Mouse (Mus musculus) large intestine, adult 2 months (tissue): ENCODE results near the gene Spata32. TPM values are rescaled to one million over a fixed set of nuclear protein-coding genes. Genes with fewer than 3 reads are reported as not detected.
A peak's percentile ranks its signal among the peaks of the same experiment; 100 is the strongest.

Experiments
- DNase-seq: peaks from one replicate; pipeline ENCODE4 v3.0.0-alpha.2; 2012; ENCODE audit warnings: low read depth, low spot score
- WGBS: fragments of 180-500 bp; shearing (Covaris S2); methylation state at CpG from one replicate; pipeline ENCODE4 v1.1.7; 2018; 5-methylcytosine and 5-hydroxymethylcytosine counted together
- polyA plus RNA-seq: library from polyadenylated mRNA; depleted of rRNA; stranded (reverse); fragments of >200 nt; gene quantifications from 2 replicates; pipeline ENCODE4 v1.2.3, GENCODE M21; 2012

Gene Spata32
- polyA plus RNA-seq, 1 experiment = not detected

DNA sequence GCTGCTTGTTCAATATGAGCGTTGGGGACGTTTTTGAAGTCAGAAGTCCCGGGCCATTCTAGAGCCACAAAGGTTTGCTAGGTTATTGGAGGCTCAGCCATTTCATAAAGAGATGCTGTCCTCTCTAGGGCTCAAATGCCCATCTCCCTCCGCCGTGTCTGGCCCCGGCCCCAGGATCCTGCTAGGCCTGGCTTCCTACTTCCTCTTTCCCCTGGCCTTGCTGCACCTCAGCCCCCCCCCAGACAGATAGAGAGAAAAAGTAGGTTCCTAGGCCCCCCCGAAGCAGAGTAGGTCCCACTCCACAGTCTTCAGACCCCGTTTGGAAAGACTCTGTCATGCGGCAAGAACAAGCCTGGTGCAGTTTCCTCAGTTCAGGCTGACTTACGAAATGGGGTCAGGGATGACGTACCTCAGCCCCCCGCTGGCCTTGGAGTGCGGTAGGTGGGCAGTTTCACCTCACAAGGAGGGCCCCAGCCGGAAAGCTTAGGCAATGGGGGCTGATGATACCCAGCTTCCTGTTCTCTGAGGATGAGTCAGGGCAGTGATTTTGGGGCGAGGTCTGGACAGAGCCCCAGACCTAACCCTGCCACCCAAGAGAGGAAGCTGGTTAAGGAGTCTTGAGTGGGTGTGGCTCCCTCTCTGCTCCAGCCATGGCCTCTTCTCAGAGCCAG lies 40.3 kb downstream of the Spata32 start:
- 83% methylated on average over 15 of the region's 15 CpGs for WGBS
- no peak for DNase-seq

DNA sequence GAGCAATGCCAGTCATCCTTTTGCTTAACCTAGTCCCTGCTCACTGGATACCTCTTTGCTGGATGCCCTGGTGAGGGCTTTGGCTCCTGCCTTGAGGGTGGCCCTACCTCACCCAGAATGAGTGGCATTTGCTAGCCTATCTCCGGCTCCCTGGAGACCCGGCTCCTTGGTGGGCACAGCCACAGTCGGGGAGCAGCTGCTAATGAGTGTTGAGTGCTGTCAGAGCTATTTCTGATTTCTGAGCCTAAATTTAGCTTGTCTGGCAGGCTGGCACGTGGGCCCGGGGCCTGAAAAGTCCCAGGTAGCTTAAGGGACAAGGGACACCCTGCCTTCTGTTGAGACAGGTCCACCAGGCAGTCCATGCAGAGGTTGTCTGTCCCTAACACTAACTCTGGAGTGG lies 41.0 kb downstream of the Spata32 start:
- DNase-seq = no peak
- WGBS = 75% methylated on average over 5 of the region's 5 CpGs

- 89% methylated on average over 1 of the region's 1 CpGs for WGBS
- no peak for DNase-seq
Observed at GRCm38 (mm10) chr11:103176510-103176909, 41.7 kb downstream of the Spata32 start.

DNA sequence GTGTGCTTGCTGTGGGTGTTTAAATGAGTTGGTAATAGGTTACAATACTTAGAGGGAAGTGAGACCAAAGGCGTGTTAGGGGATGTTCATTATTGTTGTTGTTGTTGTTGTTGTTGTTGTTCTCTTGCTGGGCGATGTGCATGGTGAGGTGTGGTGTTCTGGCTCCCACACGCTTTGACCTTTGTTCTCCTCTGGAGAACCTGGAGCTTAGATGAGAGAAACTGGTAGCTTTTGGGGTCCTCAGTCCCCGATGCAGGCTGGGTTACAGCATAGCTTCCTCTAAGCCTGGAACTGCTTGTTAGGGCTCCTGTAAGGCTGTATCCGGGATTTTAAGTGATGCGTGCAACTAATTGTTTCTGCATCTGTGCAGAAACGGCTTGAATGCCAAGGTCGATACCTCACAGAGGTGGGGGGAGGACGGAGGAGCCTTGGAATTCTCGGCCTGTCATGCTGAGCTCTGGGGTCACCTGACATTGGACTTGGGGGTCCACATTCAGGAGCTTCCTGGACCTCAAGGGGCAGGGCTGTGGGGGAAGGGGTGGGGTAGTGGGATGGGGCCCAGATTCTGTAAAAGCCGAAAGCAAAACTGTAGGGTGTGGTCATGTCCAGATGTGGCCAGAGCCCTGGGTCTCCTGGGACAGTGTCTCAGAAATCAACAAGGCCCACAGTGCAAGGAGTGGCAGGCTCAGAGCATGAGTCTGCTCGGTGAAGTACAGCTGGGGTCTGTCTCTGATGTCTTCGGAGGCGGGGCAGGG lies 42.4 kb downstream of the Spata32 start:
- 72% methylated on average over 14 of the region's 14 CpGs for WGBS
- no peak for DNase-seq

DNA sequence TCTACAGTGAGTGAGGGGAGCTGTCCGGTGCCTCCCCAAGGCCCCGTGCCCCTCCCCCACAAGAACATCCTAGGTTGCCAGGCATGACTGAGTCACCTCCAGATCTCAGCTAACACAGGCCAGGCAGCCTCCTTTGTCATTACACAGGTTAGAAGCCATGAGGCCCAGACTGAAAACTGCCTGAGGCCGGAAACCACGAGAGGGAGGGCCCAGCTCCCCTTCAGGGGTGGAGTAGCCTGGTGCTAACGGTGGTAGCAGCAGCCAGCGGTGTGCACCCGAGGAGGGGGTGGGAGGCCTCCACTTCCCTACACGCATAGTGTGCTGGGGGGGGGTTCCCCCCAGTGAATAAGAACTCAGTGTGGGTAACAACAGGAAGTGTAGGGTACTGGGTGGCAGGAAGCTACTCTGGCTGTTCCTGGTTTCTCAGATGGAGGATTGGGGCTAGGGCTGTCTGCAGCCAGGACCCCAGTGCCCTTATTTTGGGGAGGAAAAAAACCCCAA lies 43.3 kb downstream of the Spata32 start:
- WGBS = 64% methylated on average over 8 of the region's 8 CpGs
- DNase-seq = no peak

GRCm38 (mm10) chr11:103174411-103174832 lies 43.8 kb downstream of the Spata32 start:
- no peak for DNase-seq
- WGBS = 63% methylated on average over 5 of the region's 5 CpGs

DNA sequence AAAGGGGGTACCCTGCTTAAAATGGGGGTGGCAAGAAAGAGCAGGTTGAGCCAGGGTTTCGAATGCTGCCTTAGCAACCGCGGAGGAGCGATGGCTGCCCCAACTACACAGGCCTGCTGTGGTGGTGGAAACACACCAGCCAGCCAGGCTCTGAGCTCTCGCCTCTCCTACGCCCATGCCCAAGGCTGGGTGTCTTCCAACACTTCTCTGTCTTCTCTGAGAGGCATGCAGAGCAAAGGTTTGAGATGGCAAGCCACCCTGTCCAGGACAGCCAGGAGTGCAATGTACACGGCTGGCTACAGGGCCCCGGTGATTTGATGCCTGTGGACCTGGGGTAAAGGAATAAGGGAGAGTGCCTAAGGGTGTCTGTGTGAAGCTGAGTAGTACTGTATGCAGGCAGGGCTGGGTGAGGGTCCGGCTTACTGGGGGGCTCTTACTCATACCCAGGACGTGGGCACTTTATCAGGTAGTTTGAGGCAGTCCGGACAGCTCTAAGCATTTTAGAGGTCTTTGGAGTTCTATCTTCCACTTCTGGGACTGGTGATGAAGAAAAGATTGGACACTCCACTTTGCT lies 44.4 kb downstream of the Spata32 start:
- 90% methylated on average over 11 of the region's 11 CpGs for WGBS
- DNase-seq = no peak

DNA sequence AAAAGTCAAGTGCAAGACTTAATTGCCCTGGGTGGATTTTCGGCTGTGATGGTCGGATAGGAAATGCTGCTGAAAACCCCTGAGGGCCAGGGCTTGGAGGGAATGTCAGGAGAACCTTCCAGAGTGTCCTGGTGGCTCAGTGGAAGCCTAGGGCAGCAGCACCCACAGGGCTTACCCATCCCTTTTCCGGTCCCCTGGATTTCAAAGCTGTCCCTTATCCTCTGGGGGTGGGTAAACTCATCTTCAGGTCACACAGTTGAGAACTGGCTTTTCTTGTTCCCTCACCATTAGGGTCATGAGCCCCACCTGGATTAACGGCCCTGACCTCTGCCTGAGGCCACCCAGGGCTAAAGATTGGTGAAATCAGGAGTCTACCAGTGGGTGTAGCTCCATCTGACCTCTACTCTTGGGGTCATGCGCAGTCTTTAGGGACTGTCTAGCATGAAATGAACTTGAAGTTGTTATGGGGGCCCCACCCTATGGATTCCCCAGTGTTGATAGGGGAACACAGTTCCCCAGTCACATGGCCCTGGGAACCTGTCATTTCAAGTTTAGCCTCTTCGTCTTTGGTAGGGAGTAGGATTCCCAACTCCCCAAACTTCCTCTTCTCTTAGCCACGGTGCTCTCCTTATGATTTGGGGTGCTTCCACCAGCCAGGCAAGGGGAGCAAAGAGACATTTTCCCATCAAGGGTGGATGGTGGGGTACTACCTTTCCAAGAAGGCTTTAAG lies 45.0 kb downstream of the Spata32 start:
- 75% methylated on average over 7 of the region's 7 CpGs for WGBS
- no peak for DNase-seq

GRCm38 (mm10) chr11:103172392-103173040 lies 45.7 kb downstream of the Spata32 start:
- no peak for DNase-seq
- 79% methylated on average over 6 of the region's 6 CpGs for WGBS

GRCm38 (mm10) chr11:103171703-103172391 lies 46.4 kb downstream of the Spata32 start:
- WGBS = 54% methylated on average over 9 of the region's 9 CpGs
- no peak for DNase-seq

DNA sequence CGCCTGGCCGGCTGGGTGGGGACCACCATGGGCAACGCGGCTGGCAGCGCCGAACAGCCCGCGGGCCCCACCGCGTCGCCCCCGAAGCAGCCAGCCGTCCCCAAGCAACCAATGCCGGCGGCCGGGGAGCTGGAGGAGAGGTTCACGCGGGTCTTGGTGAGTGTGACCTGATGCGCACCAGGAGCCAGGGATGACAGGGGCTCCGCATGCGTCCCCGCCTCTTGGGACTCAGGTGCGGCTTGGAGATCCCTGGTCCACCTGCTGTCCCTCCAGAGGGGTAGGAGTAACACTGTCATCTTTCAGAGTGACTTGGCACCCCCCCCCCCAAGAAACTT lies 47.0 kb downstream of the Spata32 start:
- WGBS = 6% methylated on average over 23 of the region's 23 CpGs
- no peak for DNase-seq

GRCm38 (mm10) chr11:103170494-103171285 lies 47.5 kb downstream of the Spata32 start, which contains the start of gene Fmnl1:
Gene Fmnl1, plus strand, starts transcription at chr11:103171107.
- DNase-seq = no peak
- 3% methylated on average over 73 of the region's 84 CpGs for WGBS

DNA sequence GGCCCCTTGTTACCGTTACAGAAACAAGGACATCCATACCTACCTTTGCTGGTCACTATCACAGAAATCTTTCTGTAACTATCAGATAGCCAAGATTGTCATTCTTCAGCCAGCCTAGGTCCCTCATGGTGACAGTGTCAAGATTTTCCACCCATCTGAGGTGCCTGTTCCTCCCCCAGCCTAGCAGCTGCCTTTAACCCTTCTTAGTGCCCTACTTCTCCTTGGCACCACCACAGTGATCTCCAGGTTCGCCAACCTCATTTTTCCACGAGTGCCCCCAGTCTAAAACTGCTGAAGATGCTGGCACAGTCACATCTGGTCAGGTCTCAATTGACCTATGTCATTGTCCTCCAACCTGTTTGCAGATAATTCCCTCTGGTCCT lies 48.1 kb downstream of the Spata32 start:
- DNase-seq = no peak
- 40% methylated on average over 3 of the region's 3 CpGs for WGBS

GRCm38 (mm10) chr11:103169664-103170063 lies 48.6 kb downstream of the Spata32 start:
- WGBS = 94% methylated on average over 5 of the region's 5 CpGs
- DNase-seq = no peak

GRCm38 (mm10) chr11:103168690-103169390 lies 49.4 kb downstream of the Spata32 start:
- DNase-seq = peak; percentile 42
- WGBS = 25% methylated on average over 9 of the region's 9 CpGs

DNA sequence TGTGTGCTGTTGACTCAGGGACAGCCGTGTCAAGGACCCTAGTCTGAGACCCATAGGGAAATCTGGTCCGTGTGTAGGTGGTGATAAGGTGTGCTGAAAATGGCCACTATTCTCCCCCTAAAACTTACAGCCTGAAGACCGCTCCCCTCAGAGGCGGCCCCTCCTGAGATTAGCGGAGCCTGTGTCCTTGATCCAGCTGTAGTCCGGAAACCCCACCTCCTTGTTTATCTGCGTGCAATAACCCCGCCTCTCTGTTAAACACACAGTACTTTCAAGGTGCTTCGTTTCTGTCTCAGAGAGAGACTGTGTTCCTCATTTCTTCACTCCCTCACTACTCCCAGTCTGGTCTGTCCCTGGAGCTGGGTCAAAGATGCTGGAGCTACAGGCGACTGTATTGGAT lies 53.8 kb downstream of the Spata32 start:
- no peak for DNase-seq
- 14% methylated on average over 10 of the region's 10 CpGs for WGBS

GRCm38 (mm10) chr11:103162132-103162531 lies 56.1 kb downstream of the Spata32 start:
- no peak for DNase-seq
- WGBS = 93% methylated on average over 5 of the region's 5 CpGs

DNA sequence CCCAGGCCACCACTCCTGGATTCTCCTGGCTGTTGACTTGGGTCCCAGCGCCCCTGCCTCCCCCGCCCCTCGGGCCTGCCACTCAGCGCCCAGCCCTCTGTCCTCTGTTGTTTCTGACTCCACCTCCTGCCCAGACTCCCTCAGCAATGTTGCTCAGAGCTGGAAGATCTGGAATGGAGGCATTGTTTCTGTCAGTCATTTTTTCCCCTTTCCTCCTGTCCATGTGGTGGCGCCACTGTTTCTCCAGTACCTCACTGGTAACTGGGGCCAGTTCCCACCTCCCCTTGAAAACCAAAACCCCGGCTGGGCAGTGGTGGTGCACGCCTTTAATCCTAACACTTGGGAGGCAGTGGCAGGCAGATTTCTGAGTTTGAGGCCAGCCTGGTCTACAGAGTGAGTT lies 56.8 kb downstream of the Spata32 start:
- WGBS = 75% methylated on average over 7 of the region's 7 CpGs
- no peak for DNase-seq
